Mouse (Mus musculus) intestine, embryonic 15.5 days (tissue): ENCODE data around the gene Tspan5. TPM values are rescaled to one million over a fixed set of nuclear protein-coding genes. Genes with fewer than 3 reads are reported as not detected.

Experiments used
- ATAC-seq: fragments of 200-750 bp; cut with Nextera tagmentation; 2 replicates; pipeline ENCODE4 v1.8.0; 2017; ENCODE audit warnings: moderate TSS enrichment, moderate library complexity
- H3K27ac ChIP-seq: fragments of 300-500 bp; sonication (generic); 2 replicates; pipeline ENCODE4 v1.5.1; 2015; ENCODE audit warnings: mild to moderate bottlenecking, inconsistent platforms
- H3K27me3 ChIP-seq: fragments of 300-500 bp; sonication (generic); replicated peaks from 2 replicates; pipeline ENCODE4 v1.6.1; 2015; ENCODE audit warnings: inconsistent platforms
- H3K36me3 ChIP-seq: fragments of 300-500 bp; sonication (generic); 2 replicates; pipeline ENCODE4 v1.6.1; 2015; ENCODE audit warnings: inconsistent platforms
- H3K4me1 ChIP-seq: fragments of 300-500 bp; sonication (generic); replicated peaks from 2 replicates; pipeline ENCODE4 v1.6.1; 2015; ENCODE audit warnings: inconsistent platforms
- H3K4me2 ChIP-seq: fragments of 300-500 bp; sonication (generic); replicated peaks from 2 replicates; pipeline ENCODE4 v1.6.1; 2015; ENCODE audit warnings: mild to moderate bottlenecking, inconsistent platforms
- H3K4me3 ChIP-seq: fragments of 300-500 bp; sonication (generic); replicated peaks from 2 replicates; pipeline ENCODE4 v1.5.1; 2015; ENCODE audit warnings: inconsistent platforms
- H3K9ac ChIP-seq: fragments of 300-500 bp; sonication (generic); 2 replicates; pipeline ENCODE4 v1.6.1; 2015; ENCODE audit warnings: inconsistent platforms
- H3K9me3 ChIP-seq: fragments of 300-500 bp; sonication (generic); 2 replicates; pipeline ENCODE4 v1.6.1; 2016; ENCODE audit warnings: inconsistent platforms
- WGBS: fragments of 180-500 bp; shearing (Covaris S2); methylation state at CpG from one replicate; pipeline ENCODE4 v1.1.7; 2015; 5-methylcytosine and 5-hydroxymethylcytosine counted together
- polyA plus RNA-seq: library from polyadenylated mRNA; unstranded; fragments of >200 nt; fragmentation: Nextera tagmentation; extraction: Ambion mirVana; gene quantifications from 2 replicates; pipeline ENCODE4 v1.2.1, GENCODE M21; 2015

Tspan5 gene
- polyA plus RNA-seq, 1 experiment from 2014 or later: 17.8 TPM

GRCm38 (mm10) chr3:138821886-138822445, 80.0 kb downstream of the Tspan5 start:
- WGBS: 43% methylated on average over 5 of the region's 5 CpGs
- H3K9me3 ChIP-seq: no peaks in the 10 kb centered on the region
- peak; percentile 28; the same call in 1 of the 2 replicates for ATAC-seq
- H3K27ac ChIP-seq: no peak overlapping the region
- no peak overlapping the region for H3K4me3 ChIP-seq
- no peaks in the 10 kb centered on the region for H3K36me3 ChIP-seq
- H3K9ac ChIP-seq: no peak overlapping the region
- H3K4me1 ChIP-seq: peaks cover 8% of the 10 kb centered on the region; the same call in 1 of the 2 replicates
- no peak overlapping the region for H3K4me2 ChIP-seq
- no peaks in the 10 kb centered on the region for H3K27me3 ChIP-seq

DNA sequence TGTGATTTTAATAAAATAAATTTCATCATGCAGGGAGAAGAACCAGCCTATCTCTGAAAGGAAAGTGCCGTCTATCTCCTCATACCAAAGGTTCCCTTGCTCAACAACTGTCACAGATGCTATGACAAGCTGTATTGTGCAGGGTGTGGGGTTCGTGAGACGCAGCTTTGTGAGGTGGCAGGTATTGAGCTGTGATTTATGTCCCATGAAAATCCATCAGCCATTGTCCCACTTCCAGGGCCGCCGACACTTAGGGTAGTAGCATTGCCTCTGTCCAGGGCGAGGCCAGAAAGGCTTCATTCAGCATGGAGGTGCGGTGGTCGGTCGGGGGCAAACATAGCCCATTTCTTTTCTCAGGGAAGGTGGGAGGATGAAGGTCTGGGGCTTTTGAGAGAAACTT, 81.9 kb downstream of the Tspan5 start:
- no peaks in the 10 kb centered on the region for H3K27me3 ChIP-seq
- no peak overlapping the region for H3K4me3 ChIP-seq
- H3K27ac ChIP-seq: no peak overlapping the region
- H3K36me3 ChIP-seq: no peaks in the 10 kb centered on the region
- ATAC-seq: no peak
- H3K9ac ChIP-seq: no peak overlapping the region
- WGBS: 85% methylated on average over 9 of the region's 9 CpGs
- no peak overlapping the region for H3K4me2 ChIP-seq
- H3K9me3 ChIP-seq: no peaks in the 10 kb centered on the region
- peaks cover 8% of the 10 kb centered on the region; the same call in 1 of the 2 replicates for H3K4me1 ChIP-seq

- H3K4me1 ChIP-seq: peaks cover 7% of the 10 kb centered on the region; the same call in 1 of the 2 replicates
- no peaks in the 10 kb centered on the region for H3K27me3 ChIP-seq
- WGBS: 87% methylated on average over 6 of the region's 6 CpGs
- no peak overlapping the region for H3K4me3 ChIP-seq
- no peaks in the 10 kb centered on the region for H3K9me3 ChIP-seq
- H3K4me2 ChIP-seq: no peak overlapping the region
- H3K9ac ChIP-seq: no peak overlapping the region
- H3K36me3 ChIP-seq: no peaks in the 10 kb centered on the region
- no peak for ATAC-seq
- H3K27ac ChIP-seq: no peak overlapping the region
These were observed 83.3 kb downstream of the Tspan5 start for GRCm38 (mm10) chr3:138825296-138825695.

GRCm38 (mm10) chr3:138826243-138826800, 84.3 kb downstream of the Tspan5 start:
- WGBS: 85% methylated on average over 8 of the region's 8 CpGs
- Histone ChIP-seq H3K27me3 (no peaks in the 10 kb centered on the region), H3K4me1 (peaks cover 6% of the 10 kb centered on the region; the same call in 1 of the 2 replicates), H3K9ac (no peak overlapping the region), H3K9me3 (no peaks in the 10 kb centered on the region), H3K36me3 (no peaks in the 10 kb centered on the region), H3K4me2 (no peak overlapping the region), H3K27ac (no peak overlapping the region), H3K4me3 (no peak overlapping the region)
- no peak for ATAC-seq

DNA sequence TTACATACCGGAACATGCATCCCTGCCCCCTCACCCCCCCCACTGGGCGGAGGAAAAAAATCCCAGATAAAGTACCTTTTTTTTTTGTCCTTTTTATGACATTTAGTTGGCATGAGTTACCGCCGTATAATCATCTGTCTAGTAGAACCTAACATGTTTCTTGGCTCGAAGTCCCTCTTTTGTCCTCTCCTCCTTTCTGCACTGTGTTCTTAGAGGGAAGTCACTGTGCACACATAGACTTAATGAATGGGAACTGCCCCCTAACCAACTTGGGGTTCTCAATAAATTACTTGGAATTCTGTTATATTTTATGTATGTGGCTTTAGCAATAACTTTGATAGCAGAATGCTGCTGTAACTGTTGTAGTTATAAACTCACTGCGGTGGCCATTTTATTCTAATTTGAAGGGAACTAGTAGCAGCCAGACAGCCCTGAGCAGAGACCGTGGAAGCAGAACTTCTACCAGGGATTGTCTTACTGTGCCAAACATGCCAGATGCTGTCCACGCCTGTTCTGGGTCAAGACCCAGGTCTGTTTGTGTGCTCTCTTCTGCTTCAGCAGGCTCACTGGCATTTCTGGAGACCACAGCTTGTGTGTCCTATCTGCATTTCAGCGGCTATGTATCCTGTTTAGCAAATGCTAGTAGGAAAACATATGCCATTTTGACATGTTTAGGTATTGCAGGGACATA, 91.0 kb downstream of the Tspan5 start:
- Histone ChIP-seq H3K27ac (no peak overlapping the region), H3K27me3 (no peaks in the 10 kb centered on the region), H3K36me3 (no peaks in the 10 kb centered on the region), H3K4me1 (no peaks in the 10 kb centered on the region), H3K9ac (no peak overlapping the region), H3K9me3 (no peaks in the 10 kb centered on the region), H3K4me2 (no peak overlapping the region), H3K4me3 (no peak overlapping the region)
- ATAC-seq: no peak
- WGBS: 70% methylated on average over 9 of the region's 9 CpGs

DNA sequence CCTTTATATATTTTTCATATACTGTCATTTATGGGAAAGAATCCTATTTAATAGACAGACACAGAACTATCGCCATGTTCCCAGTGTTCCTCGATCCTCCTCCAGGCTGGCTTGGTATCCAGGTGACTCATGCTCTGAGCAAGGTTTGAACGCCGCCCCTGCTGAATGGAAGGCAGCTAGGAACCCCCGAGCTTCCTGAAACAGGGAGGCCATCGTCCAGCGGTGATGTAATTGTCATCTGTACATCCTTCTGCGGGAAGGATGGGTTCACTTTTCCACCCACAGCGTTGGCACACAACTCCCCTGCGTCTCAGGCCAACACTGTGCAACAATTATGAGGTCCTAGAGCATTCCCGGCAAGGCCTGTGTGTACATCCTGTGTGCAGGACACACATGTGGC, 92.2 kb downstream of the Tspan5 start:
- 0 out of 2 replicates have a peak, but pooled peaks cover 1% of the 10 kb centered on the region for H3K4me1 ChIP-seq
- H3K4me2 ChIP-seq: no peak overlapping the region
- no peak overlapping the region for H3K4me3 ChIP-seq
- H3K9me3 ChIP-seq: no peaks in the 10 kb centered on the region
- no peak for ATAC-seq
- H3K27ac ChIP-seq: no peak overlapping the region
- no peak overlapping the region for H3K9ac ChIP-seq
- no peaks in the 10 kb centered on the region for H3K36me3 ChIP-seq
- H3K27me3 ChIP-seq: no peaks in the 10 kb centered on the region
- WGBS: 83% methylated on average over 11 of the region's 11 CpGs

DNA sequence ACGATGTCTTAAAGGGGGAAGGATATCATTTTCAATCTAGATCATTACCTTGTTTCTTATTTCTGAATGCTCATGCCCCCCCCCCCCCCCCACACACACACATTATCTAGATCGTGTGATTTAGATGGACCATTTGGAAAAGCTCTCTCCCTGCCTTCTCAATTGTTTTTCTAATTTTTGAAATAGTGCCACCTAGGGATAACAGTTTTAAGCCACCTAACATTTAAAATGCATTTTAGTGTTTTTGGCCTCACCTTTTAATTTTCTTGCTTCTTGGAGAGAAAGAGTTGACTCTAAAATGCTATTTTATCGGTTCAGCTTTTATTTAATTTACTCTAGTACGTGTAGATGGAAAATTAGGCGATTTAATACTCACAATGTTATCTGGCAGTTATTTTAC, 94.9 kb downstream of the Tspan5 start:
- Histone ChIP-seq H3K4me3 (no peak overlapping the region), H3K4me1 (peaks cover 6% of the 10 kb centered on the region; the same call in 1 of the 2 replicates), H3K4me2 (no peak overlapping the region), H3K27me3 (no peaks in the 10 kb centered on the region), H3K36me3 (no peaks in the 10 kb centered on the region), H3K9ac (no peak overlapping the region), H3K27ac (no peak overlapping the region), H3K9me3 (no peaks in the 10 kb centered on the region)
- WGBS: 74% methylated on average over 5 of the region's 5 CpGs
- no peak for ATAC-seq

- ATAC-seq: no peak
- no peaks in the 10 kb centered on the region for H3K27me3 ChIP-seq
- WGBS: 83% methylated on average over 6 of the region's 6 CpGs
- H3K9ac ChIP-seq: no peak overlapping the region
- no peak overlapping the region for H3K4me2 ChIP-seq
- no peak overlapping the region for H3K4me3 ChIP-seq
- no peaks in the 10 kb centered on the region for H3K9me3 ChIP-seq
- H3K4me1 ChIP-seq: peaks cover 6% of the 10 kb centered on the region; the same call in 1 of the 2 replicates
- H3K27ac ChIP-seq: no peak overlapping the region
- H3K36me3 ChIP-seq: no peaks in the 10 kb centered on the region
These were observed 95.7 kb downstream of the Tspan5 start for GRCm38 (mm10) chr3:138837651-138838050.

DNA sequence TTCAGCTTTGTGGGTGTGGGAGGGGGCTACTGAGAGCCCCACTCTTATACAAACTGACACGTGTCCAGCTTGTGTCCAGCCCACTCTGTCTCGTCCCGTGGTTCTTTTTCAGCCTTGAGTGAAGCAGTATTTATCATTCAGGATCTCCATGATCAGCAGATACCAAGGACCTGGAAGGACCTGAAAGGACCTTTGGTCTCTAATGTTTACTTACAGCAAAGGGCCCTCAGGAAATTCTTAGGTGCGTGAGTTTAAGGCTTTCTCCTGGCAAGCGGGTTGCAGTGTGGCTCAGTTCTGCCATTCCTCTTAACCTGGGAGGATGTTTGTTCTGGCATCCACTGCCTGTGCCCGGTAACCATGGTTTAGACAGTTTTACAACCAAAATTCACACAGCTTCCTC, 97.7 kb downstream of the Tspan5 start:
- no peak overlapping the region for H3K27ac ChIP-seq
- H3K4me2 ChIP-seq: no peak overlapping the region
- no peaks in the 10 kb centered on the region for H3K36me3 ChIP-seq
- H3K4me3 ChIP-seq: no peak overlapping the region
- peak; percentile 55 for ATAC-seq
- H3K27me3 ChIP-seq: no peaks in the 10 kb centered on the region
- H3K4me1 ChIP-seq: peaks cover 6% of the 10 kb centered on the region; the same call in 1 of the 2 replicates
- no peaks in the 10 kb centered on the region for H3K9me3 ChIP-seq
- WGBS: 36% methylated on average over 6 of the region's 6 CpGs
- H3K9ac ChIP-seq: no peak overlapping the region

DNA sequence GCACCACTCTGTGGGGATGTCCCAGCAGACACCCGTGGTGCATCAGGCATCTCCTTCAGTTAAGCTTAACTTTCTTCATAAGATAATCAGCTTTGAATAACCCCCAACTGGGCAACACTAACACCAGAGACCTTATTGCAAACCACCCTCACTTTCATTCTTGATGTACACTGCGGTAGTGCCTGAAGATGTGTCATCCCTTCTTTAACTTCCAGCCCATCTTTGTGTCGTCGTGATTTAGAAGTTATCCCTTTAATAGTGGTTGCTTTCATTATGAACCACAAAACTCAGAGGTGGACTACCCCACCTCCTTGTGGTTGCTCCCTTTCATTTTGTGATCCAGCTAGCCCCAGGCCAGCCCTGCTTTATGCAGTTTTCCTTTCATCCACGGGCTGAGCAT, 99.3 kb downstream of the Tspan5 start:
- H3K4me1 ChIP-seq: peaks cover 6% of the 10 kb centered on the region; the same call in 1 of the 2 replicates
- H3K36me3 ChIP-seq: no peaks in the 10 kb centered on the region
- no peaks in the 10 kb centered on the region for H3K27me3 ChIP-seq
- no peak overlapping the region for H3K27ac ChIP-seq
- no peaks in the 10 kb centered on the region for H3K9me3 ChIP-seq
- 83% methylated on average over 5 of the region's 5 CpGs for WGBS
- H3K9ac ChIP-seq: no peak overlapping the region
- H3K4me2 ChIP-seq: no peak overlapping the region
- ATAC-seq: no peak
- H3K4me3 ChIP-seq: no peak overlapping the region

DNA sequence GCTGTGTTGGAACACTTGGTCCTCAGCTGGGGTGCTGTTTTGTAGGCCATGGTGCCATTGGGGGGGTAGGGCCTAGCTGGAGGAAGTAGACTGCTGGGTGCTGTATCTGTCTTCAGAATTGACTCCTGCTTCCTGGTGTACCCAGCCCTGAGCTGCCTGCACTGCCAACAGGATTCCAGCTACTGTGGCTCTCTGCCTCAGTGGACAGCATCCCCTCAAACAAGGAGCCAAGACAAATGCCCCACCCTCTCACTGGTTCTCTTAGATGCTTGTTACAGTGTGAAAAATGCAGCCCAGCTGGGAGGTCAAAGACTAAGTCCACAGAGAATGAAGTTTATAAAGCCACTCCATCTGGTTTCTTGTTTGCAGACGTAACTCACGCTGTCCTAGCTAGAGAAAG, 101.2 kb downstream of the Tspan5 start:
- Histone ChIP-seq H3K27me3 (no peaks in the 10 kb centered on the region), H3K27ac (no peak overlapping the region), H3K4me3 (no peak overlapping the region), H3K9ac (no peak overlapping the region), H3K36me3 (no peaks in the 10 kb centered on the region), H3K9me3 (no peaks in the 10 kb centered on the region), H3K4me2 (no peak overlapping the region), H3K4me1 (peaks cover 6% of the 10 kb centered on the region; the same call in 1 of the 2 replicates)
- 67% methylated on average over 2 of the region's 2 CpGs for WGBS
- no peak for ATAC-seq

- 95% methylated on average over 5 of the region's 5 CpGs for WGBS
- no peak overlapping the region for H3K4me2 ChIP-seq
- H3K9ac ChIP-seq: no peak overlapping the region
- ATAC-seq: no peak
- no peaks in the 10 kb centered on the region for H3K27me3 ChIP-seq
- H3K36me3 ChIP-seq: no peaks in the 10 kb centered on the region
- H3K4me1 ChIP-seq: peaks cover 6% of the 10 kb centered on the region; the same call in 1 of the 2 replicates
- H3K9me3 ChIP-seq: no peaks in the 10 kb centered on the region
- H3K27ac ChIP-seq: no peak overlapping the region
- H3K4me3 ChIP-seq: no peak overlapping the region
These were observed 101.6 kb downstream of the Tspan5 start for GRCm38 (mm10) chr3:138843641-138844040.
